Mouse (Mus musculus) spleen, embryonic (tissue): ENCODE data around the gene C1qtnf6.

Experiments
- CTCF ChIA-PET: fragments of 350-600 bp; sonication (Branson Sonifier 250); formaldehyde crosslinking; loops from one replicate; lab custom pipeline; 2022; lab: Charles Lee

Gene C1qtnf6

DNA sequence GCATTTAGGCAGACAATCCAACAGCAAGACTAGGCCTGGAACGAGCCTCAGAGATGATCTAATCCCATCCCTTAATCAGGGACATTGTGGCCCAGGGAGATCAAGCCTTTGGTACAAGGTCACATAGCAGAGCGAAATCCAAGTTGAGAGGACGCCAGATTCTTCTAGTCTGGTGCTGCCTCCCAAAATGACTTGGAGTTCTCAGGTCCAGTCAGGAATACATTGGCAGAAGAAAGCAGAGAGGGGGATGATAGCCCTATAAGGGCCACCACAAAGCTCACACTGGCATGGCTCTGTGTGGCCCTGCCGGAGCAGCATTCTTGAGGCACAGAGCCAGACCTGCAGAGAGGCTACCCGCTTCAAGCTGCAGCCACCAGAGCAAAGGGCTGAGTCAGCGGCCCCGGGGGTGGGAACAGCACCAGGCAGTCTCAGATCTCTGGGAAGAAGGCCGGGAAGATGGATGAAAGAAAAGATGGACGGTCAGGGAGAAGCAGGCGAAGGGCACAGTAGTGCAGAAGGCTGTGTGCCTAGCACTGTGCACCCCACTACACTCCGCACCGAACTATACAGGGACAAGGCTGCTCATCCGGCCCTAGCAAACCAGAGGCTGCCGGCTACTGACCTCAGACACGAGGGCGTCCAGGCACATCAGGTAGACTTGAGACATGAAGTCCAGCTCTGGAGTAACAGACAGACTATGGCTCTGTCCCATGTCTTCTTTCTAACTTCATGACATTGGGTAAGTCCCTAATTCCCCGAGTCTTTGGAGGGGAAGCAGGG lies at the start of gene C1qtnf6:
Gene C1qtnf6, minus strand, starts transcription at position 746 of the 780 bp plus-strand sequence.
- CTCF ChIA-PET: interaction anchor here (0.5 kb wide), 1 partner anchor 440 kb away, joined by 3 read pairs; no protein-coding TSS in a partner anchor

- CTCF ChIA-PET: interaction anchor here (0.7 kb wide), 1 partner anchor 13 kb away, joined by 3 read pairs; no protein-coding TSS in a partner anchor
Measured at GRCm38 (mm10) chr15:78576284-78576810, 45.1 kb upstream of the C1qtnf6 start.

DNA sequence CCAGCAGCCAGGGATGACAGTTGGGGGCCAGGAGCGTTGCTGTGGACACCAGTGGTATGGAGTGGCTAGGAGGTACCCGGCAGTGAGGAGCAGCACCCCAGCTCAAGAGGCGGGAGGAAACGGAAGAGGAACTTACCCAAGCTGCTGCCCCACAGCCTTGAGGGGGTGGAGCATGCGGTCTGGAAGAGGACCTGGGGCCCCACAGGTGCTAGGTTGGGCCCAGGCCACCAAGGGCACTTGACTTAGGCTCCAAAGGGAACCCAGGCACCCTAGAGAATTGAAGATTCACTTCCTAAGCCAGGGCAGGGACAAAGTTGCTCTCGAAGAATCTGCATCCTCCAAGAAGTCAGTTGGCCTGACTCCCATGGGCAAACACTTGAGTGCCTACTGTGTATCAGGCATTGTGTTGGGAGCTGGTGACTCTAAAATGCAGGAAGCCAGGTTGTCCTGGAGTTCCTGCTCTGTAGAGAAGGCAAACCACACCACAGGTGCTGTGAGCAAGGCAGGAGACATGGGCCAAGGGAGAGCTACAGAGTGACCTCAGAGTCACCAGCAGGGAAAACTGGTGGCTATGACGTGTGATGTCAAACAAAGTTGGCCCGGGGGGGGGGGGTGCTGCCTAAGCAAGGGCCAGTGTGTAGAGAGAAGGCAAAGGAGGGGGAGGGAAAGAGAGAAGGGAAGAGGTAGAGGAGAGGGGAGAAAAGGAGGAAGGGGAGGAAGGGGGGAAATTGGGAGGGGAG lies 41.6 kb upstream of the C1qtnf6 start, which contains the start of gene Rac2:
Gene Rac2, minus strand, starts transcription at position 126 of the 740 bp plus-strand sequence.
- CTCF ChIA-PET: interaction anchor here (0.5 to 1.3 kb wide), 5 partner anchors 8 to 147 kb away, joined by 4 to 7 read pairs (median 7); no protein-coding TSS in a partner anchor

- CTCF ChIA-PET: interaction anchor here (1.3 kb wide), 1 partner anchor 9 kb away, joined by 7 read pairs; no protein-coding TSS in a partner anchor
Measured at GRCm38 (mm10) chr15:78572270-78572600, 41.0 kb upstream of the C1qtnf6 start.

- CTCF ChIA-PET: interaction anchor here (1.3 to 1.4 kb wide), 2 partner anchors 9 to 16 kb away, joined by 3 to 7 read pairs; no protein-coding TSS in a partner anchor
Measured at GRCm38 (mm10) chr15:78571554-78572269, 40.5 kb upstream of the C1qtnf6 start.

- CTCF ChIA-PET: interaction anchor here (0.6 to 1.3 kb wide), 3 partner anchors 10 to 196 kb away, joined by 3 read pairs; no protein-coding TSS in a partner anchor
Measured at GRCm38 (mm10) chr15:78570170-78570569, 39.0 kb upstream of the C1qtnf6 start.

DNA sequence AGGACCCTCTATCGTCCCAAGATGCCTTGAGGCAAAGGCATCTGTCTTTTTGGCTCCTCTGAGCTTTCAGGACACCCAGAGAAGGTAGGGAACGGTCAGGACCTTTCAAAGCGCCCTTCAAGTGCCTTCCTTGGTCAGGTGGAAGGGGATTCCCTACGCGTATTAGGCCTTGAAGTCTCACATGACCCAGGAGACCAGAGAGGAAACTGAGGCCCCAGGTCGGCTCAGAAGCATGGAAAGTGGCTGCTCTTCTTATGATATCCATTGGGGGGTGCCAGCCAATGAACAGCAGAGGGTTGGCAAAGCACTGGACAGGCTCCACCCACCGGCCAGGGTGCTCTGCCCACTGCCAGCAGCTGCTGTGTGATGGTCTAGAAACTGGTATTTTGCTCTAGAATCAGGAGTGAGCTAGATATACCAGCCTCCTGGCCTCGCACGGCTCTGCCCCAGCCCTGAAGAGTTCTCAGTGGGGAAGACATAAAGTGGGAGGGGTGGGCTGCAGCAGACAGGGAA lies 36.4 kb upstream of the C1qtnf6 start:
- CTCF ChIA-PET: interaction anchor here (0.6 kb wide), 1 partner anchor 56 kb away, joined by 4 read pairs; no protein-coding TSS in a partner anchor

GRCm38 (mm10) chr15:78564764-78565435 lies 33.7 kb upstream of the C1qtnf6 start:
- CTCF ChIA-PET: no interaction called here

GRCm38 (mm10) chr15:78563937-78564336 lies 32.7 kb upstream of the C1qtnf6 start:
- CTCF ChIA-PET: interaction anchor here (0.9 kb wide), 1 partner anchor 12 kb away, joined by 3 read pairs; no protein-coding TSS in a partner anchor

- CTCF ChIA-PET: interaction anchor here (0.9 to 1.3 kb wide), 2 partner anchors 13 to 19 kb away, joined by 3 to 5 read pairs; no protein-coding TSS in a partner anchor
Measured at GRCm38 (mm10) chr15:78563344-78563743, 32.1 kb upstream of the C1qtnf6 start.

DNA sequence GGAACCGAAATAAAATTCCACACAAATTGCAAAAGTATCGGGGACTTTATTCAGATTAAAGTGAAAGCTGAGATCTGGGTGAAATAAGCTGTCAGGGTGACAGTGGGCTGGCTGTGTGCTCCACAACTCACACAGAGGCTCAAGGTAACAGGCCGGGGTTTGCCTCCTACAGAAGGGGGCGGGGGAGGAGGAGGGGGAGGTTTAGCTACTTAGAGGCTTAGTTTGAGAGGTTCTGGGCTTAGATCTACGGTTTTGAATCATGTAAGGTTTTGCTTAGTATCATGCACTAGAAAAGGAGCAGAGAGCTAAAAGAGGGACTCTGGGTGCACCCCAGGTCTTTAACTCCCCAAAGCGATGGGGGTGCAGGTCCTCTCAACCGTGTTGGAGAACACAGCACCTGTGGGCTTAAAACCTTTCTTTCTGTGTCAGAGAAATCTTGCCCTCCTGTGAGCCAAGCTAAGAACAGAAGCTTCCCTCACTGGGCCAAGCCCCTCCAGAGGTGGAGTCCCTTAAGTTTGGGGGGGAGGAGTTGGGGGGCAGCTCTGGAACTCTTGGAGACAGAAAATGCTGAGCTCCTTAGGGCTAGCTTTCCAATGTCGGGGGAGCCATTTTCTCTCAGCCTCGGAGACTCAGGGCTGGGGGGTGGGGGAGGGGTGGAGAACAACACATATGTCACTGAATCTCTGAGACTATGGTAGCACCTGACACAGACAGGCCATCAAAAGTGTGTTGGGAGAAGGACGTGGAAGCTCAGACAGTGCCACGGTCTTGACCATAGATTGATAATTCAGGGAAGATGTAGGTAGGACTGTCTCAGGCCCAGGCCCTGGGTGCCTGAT lies 28.1 kb upstream of the C1qtnf6 start:
- CTCF ChIA-PET: interaction anchor here (0.6 to 1.5 kb wide), 4 partner anchors 10 to 131 kb away, joined by 3 to 10 read pairs (median 4); partner anchors contain the start of gene Kctd17

- CTCF ChIA-PET: interaction anchor here (0.5 to 1.2 kb wide), 2 partner anchors 12 to 15 kb away, joined by 3 to 7 read pairs; partner anchors contain the start of gene Rac2
Measured at GRCm38 (mm10) chr15:78557693-78558535, 26.7 kb upstream of the C1qtnf6 start.

DNA sequence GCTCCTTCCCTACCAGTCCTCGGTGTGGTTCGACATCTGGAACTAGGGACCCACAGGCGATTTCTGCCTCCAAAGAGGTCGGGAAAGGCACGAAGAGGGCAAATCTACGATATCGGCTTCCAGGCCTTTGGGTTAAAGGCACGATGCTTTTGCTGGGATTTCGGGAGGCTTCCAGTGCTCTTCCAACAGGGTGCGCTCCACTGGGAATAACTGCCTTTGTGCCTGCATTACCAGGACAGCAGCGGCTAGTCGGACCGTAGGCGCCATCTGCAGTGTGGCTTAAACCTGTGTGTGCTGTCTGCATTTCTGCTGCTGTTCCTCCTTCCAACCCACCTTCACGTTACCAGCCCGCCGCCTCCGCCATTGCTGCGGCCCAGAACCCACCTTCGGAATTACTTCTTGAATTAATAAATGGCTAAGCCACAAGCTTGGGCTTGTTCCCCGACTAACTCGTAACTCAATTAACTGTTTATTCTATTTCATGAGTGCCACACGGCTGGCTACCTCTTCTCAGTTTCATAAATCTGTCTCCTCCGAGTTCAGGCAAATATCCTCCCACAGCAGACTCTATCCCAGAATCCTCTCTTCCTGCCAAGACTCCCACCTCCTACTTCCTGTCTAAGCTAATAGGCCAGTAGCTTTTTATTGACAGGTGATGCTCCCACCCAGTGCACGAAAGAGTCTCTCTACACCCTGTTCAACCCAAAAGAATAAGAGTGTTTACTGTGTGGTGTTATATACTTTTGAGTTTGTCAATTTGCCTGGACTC lies 23.5 kb upstream of the C1qtnf6 start:
- CTCF ChIA-PET: no interaction called here

DNA sequence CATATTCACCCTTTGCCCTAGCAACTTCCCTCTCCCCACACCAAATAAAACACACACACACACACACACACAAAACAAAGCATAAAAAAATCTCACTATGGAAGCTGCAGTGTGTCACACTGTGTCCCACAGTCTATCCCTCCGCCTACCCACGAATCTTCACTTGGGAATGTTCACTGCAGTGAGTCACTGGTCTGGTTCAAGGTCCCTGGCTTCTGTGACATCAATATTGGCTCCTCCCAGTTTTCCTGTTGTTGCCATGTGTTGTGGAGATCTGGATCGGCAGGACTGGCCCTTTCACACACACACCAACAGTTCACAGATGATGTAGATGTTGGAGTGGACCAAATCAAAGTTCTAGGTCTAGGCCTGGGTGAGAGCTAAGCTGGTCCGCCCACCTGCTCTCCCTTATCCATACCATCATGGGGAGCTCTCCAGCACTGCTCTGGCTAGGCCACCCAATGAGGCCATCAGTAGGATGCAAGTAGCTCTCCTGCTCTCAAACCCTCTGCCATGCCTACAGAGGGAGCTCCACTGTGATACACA lies 18.0 kb upstream of the C1qtnf6 start:
- CTCF ChIA-PET: interaction anchor here (1.4 kb wide), 1 partner anchor 11 kb away, joined by 4 read pairs; no protein-coding TSS in a partner anchor

- CTCF ChIA-PET: interaction anchor here (0.7 to 1.4 kb wide), 2 partner anchors 12 to 45 kb away, joined by 3 to 4 read pairs; no protein-coding TSS in a partner anchor
Measured at GRCm38 (mm10) chr15:78548711-78549110, 17.5 kb upstream of the C1qtnf6 start.

- CTCF ChIA-PET: interaction anchor here (0.7 kb wide), 1 partner anchor 45 kb away, joined by 3 read pairs; no protein-coding TSS in a partner anchor
Measured at GRCm38 (mm10) chr15:78548336-78548665, 17.1 kb upstream of the C1qtnf6 start.
